Mouse (Mus musculus) forelimb bud, embryonic 11.5 days (tissue): ENCODE measurements at regions not wholly inside any gene's neighbourhood (a gene's known extent, or its start where the extent isn't known, plus 50 kb on each side); places are given as distances from the start of the nearest gene placed in this dataset.
A peak's percentile ranks its signal among the peaks of the same experiment; 100 is the strongest.
"Not testable (repeated sequence)": the region's sequence is repeated elsewhere in the genome, so short reads cannot be mapped to it uniquely, and the experiment has no call there.

Experiments used
- DNase-seq: peaks from one replicate; pipeline ENCODE4 v3.0.0-alpha.2; 2012; ENCODE audit warnings: low read depth, low spot score

DNA sequence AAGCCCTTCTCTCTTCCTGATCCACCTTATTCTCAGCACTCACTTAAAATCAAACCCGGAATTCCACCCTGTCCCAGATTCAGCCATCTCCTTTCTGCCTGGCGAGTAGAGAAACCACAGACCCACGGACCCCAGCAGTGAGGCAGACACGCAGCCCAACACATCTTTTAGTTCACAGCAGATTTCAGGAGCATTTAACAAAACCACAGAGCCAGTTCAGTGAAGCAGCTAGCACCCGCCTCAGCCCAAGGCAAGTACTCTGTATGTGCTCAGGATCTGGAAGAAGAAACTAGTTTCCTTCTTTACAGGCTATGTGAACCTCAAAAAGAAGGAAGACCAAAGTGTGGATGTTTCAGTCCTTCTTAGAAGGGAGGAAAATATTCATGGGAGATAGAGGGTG lies 560.6 kb downstream of the Nyap2 start:
- DNase-seq, result no peak

DNA sequence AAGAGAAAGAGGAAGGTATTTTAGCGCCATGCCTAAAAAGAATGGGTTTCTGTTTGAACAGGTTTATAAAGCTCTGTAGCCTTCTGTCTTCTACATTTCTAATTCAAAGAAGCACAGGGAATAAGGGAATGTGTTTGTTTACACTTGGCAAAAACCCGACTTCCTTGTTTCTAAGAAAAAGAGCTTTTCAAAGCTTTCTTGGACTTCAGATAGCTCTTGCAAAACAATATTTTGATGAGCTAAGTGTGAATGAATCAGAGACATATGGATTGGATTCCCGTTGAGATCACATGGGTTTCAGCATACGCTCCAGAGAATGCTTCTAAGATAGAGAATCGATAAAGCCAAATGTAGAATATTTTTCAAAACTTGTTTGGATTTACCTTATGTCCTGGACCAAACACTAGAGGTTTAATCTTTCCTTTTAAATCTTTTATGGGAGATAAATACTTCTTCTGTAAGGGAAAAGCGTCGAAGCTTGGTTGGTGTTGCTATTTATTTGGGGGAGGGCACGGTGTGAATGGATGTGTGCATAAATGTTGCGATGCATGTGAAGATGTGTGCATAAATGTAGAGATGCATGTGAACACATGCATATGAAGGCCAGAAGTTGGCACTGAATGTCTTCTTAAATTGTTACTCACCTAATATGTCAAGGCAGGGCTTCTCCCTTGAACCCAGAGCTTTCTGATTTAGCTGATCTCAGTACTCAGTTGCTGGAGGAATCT lies 576.4 kb downstream of the Nyap2 start:
- no peak for DNase-seq

DNA sequence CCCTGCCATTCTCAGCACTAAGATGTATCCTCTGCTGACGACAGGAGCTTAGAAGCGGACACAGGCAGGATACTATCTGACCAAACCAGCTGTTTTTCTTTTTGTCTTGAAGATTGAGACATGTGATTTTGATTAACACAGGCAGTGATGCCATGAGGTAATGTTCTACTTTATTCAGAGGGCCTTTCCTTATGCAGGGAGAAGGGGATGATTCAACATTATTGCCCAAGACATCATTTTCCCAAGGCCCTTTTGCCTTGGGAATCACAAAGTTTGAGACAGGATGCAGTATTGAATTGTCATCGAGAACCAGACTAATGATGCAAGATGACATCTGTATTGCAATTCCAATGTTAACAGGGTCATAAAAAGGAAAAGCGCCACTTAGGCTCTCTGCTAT lies 571.7 kb upstream of the Gm9747 start:
- DNase-seq, result no peak

DNA sequence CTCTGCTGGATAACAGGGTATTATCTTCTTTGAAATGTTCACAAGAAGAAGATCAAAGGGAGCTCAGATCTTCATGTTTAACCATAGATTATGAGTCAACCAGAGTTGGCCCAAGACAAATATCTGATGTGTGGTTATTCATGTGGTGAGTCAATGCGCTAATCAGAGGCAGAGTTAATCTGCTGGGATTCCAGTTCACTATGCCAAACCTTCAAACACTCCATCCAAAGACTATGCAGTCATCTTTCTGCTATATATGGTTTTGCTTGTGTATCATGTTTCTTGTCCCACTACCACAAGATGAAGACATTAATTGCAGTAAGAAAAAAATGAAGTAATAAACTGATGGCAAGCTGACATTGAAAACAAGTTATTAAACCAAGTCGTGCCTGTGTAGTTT lies 561.8 kb upstream of the Gm9747 start:
- no peak for DNase-seq

DNA sequence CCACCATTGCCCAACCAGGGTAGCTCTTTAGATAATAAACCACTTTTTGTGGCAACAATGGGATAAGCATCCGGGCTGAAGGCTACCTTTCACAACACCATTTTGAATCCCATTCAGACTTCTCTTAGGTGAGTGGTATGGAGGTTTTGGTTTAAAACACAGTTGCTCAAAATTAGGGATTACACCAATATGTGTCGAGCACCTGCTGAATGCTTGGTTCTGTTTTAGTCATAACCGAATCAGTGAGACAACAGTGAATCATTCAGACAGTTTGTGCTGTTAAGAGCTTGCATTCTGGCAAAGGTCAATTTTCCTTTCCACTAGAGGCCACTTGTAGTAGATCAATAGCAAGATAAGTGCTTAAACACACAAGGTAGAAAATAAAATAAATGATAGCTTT lies 561.2 kb upstream of the Gm9747 start:
- no peak for DNase-seq

DNA sequence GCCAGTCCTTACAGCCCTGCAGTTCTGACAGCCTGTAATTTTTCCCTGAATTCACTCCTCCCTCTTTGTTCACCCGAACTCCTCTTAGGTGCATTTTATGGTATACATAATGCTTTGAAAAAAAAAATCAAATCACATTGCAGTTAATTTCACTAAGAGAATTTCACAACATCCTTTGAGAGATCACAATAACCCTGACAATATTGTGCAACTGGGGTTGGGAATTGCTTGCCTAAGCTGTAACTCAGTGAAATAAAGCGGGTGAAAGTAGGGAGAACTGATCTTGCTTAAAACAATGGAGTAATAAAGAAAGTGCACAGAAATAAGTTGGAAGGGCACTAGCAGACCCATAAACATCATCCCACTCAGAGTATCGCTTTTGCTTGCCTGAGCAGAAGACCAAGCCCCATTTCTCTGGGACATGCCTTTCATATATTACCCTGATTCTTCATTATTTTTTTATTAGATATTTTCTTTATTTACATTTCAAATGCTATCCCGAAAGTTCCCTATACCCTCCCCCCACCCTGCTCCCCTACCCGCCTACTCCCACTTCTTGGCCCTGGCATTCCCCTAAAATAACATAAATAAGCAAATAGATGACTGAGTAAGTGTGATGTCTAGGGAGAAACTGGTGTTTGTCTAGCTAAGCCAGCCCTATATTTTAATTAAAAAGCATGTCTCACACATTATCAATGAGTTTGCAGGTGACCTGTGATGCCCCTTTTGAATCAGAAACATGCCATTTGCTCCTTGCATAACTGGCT lies 557.2 kb upstream of the Gm9747 start:
- DNase-seq, result no peak

DNA sequence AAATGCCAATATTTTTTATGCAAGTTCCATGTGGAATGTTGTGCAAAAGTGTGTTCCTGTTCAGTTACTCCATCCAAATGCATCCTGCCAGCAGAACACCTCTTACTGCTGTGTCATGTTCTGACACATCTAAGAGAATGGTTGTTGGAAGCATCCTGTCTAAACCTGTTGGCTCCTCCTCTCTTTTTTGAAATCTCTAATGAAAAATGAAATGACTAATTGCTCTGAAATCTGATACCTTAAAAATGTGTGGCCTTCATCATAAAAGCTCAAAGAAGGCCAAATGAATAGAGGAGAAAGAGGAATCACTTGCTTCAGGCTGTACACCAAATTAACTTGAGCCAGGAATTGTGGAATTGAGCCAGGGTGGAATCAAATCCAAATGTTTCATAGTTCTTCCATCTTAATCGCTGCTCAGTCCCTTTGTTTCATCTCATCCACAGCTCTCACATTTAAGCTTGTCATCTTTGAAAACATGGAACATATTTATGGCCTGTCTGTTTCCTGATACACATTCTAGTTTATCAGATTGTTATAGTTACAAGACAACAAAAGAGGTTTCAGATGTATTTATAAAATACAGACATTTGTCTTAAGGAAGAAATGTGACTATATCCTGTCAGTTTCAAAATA lies 555.0 kb upstream of the Gm9747 start:
- peak; percentile 1 for DNase-seq

DNA sequence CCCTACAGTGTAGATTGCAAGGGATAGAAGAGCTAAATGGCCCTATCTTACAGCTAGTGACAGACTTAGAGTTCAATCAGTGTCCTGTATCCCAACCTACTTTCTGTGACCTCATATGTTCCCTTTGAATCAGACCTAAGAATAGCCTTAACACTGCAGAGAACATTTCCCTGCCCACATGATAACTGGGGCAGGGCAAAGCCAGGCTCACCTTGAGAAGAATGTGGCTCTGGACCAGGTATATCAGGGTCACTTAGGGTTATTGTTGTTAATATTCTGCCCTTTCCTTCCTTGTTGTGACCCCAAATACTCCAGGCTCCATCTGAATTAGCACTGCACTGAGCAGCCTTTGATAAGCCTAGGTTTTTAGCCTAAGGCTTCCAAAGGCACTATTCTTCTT lies 536.8 kb upstream of the Gm9747 start:
- DNase-seq, result no peak

DNA sequence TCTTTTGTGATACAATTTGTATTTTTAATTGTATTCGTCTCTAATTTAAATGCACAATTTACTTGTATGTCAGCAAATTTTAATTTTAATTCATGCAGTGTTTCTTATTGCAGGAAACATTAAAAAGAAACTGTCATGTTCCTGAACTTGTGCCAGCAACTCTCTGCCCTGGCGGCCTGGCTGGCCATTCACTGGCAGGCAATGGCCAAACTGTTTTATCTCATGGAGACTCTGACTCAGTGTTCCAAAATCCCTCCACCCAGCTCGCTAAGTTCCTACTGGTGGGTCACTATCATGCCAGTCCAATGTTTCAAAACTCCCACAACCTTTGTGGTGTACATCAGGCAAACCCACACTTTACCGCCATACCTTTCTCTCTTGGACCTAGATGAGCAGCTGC lies 523.7 kb upstream of the Gm9747 start:
- DNase-seq, result no peak

DNA sequence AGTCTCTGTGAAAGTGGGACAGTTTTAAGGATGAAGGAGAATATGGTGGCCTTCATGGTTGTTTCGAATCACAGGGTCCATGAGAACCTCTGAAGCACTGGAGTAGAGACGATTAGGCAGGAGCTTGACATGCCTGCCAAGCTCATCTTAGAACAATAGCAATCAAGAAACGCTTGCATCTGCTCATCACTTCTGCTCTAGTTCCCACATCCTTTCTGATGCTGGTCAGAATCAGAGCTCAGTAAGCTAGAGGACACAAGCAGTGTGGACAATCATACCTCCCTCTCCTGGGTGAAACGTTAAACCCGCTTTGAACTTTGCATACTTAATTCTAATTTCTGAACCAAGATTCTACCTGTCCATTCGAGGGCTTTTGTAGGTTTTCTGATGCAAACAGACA lies 515.8 kb upstream of the Gm9747 start:
- no peak for DNase-seq

DNA sequence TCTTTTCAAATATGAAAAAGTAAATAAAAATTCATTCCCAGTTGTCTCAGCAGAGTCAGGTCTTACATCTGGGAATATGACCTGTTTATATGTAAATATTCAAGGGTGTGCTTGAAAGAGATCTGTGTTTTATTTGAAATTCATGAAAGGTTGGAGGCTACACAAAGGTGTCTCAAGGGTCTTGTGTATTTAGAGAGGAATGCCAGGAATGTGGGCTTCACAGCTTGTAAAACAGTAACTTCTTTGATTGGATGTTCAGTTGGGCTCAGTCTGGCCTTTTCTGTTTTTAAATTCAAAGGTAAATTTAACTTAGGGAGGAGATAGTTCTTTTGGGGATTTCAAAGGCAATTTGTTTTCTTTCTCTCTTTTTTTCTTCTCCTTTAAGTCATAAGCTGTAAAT lies 514.7 kb upstream of the Gm9747 start:
- peak; percentile 51 for DNase-seq

DNA sequence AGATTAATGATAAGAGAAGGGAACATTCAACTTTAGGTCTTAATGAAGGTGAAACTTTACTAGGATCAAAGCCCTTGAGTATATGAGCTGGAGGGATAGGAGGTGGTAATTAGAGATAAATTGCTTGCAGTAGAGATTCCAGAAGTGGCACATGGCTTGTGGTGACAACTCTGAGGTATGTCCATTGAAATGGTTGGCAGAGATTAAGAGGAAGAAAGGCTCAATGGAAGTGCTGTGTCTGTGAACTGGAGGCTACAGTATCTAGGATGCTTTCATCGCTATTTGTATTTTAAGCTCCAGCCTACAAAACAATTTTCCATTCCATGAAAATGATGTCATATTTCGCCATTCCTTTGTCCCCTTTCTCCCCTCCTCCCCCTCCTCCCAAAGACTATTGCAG lies 508.1 kb upstream of the Gm9747 start:
- DNase-seq, result no peak

DNA sequence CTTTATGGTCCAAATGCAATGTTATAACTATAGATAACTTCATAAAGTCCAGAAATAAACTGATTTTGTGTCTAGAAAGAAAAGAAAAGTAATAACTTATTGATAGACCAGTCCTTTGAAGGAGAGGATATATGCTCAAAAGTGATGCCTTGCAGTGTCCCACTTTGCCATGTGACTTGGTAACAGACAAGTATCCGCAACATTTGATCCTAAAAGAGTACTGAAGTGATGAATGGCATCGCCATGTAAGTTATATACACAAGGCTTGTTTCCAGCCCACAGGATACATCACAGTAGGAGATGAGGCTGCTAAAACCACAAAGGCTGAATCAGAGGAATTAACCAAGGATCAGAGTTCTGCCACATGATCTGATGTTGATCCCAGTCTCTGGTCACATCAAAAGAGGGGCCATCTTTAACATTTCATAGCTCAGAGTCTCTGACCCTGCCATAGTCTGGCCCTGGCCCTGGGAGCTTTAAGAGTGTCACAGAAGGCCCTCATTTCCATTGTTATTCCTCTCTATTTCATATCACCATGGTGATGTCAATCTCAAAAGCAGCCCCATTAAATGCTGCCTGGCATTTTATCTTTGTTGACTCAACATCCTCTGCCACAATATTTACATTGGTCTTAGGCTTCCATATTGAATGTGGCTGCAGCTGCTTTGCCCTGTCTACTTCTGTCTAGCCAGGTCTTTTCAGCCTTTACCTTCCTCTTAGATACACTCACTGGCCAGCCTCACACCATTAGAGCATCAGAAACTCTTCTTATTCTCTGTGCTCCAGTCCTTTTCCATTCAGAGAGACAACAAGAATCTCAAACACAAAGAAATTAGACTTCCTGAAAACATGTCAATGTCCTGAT lies 506.4 kb upstream of the Gm9747 start:
- no peak for DNase-seq

DNA sequence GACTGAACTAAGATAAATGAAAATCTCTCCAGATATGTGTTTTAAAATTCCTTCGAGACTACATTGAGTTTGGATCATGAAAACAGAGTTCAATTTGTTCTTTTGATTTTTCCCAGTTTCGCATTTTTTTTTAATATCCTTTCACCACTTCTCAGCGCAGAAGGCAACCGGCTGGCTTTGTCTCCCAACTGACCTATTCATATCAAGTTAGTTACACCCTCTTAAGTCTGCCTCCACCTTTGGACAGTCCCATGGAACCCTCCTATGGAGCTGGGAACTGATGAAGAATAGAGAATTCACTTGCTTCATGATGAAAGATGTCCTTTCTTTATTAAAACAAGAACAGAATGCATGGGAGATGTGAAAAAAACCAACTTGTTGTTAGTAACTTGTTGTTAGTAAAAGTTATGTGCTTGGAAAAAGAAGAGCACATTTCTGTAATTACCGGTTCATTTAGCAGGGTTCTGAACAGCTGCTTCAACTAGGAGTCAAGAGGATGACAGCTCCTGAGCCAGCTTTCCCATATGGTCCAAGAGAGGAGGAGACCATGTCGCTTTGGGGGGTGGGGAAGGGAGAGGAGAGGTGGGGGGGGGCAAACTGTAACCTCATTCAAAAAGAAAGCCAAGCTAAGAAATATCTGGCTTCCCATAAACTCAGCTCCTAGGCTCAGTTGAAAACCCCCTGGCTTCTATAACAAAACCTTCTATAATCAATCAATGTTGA lies 495.6 kb upstream of the Gm9747 start:
- DNase-seq, result no peak

DNA sequence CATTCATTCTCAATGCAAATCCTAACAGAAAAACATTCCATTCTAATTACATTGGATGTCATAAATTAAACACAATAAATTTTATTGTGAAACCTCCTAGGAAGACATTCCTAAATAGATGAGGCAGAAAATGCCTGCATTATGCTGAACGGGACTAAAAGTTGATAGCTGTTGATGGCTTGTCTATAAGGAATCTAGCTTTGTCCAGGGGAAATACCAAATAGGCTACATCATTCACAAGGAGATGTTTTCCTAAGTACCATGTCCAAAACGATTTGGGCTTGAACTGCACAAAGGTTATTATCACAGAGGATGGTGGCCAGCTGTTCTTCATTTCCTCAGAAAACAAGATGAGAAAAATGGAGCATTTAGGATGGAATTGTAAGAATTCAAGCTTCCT lies 494.5 kb upstream of the Gm9747 start:
- DNase-seq, result no peak

DNA sequence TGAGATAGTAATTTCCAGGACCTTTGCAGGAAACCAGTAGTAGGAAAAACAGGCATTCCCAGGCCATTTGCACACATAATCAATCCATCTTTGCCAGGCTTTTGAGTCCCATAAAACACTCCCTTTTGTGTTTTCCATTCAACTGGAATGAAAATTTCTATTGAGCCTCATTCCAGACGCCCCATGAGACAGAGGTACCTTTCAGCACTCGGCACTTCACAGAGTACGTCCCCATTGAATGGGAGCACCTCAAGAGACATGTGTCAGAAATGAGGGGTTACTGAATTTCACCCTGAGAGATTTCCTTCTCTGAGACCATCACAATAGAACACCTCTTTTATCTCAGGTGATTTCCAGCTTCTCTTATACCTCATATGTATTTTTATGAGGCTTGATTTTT lies 493.5 kb upstream of the Gm9747 start:
- DNase-seq, result no peak

DNA sequence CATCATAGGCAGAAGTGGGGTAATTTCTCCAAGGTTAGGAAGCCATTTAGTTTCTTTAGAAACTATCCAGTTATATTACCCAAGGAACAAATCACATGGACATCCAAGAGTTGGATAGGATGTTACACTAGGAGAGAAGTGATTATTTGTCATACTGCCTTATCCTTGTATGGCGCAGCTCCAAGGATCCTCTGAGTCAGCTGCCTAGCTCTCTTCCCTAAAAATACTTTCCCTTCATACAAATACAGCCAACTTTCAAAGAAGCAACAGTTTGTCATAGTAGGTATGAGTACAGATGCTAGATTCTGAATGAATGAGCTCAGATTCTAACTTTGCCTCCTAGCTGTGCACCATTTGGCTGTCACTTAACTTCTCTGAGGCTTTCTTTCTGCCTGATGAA lies 492.9 kb upstream of the Gm9747 start:
- DNase-seq, result no peak

DNA sequence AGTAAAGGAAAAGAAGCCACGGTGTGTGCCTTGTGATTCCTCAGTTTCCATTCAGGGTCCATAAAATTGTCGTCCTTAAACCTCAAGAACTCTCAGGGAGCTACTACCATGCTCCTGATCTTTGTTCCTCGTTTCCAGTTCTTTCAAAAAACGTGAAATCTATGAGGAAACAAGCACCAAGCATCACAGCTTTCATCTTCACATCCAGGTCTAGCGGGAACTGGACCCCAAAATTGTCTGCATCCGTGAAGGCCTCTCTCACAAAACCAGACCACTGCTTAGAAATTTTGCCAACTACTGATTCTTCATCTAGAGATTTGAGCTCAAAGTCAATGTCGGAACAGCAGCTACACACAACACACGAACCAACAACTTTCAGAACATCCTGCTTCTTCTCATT lies 491.0 kb upstream of the Gm9747 start:
- not testable (repeated sequence) for DNase-seq

DNA sequence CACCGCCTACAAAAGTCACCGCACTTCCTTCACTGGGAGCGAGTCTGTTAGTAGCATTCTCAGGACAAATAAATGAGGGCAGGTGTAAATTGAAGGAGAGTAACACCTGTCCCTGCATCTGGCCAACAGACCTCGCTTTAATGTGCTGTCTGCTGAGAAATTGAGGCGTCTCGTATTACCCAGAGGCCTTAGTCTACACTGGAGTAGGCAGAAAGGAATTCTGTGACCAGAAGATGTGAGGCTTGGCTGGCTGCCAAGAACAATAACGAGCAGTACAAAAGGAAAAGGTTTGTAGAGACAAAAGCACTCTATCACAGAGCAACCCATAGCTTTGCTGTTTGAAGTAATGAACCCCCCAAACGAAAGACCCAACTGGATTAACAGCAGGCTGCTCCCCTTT lies 488.4 kb upstream of the Gm9747 start:
- DNase-seq, result peak; percentile 97

DNA sequence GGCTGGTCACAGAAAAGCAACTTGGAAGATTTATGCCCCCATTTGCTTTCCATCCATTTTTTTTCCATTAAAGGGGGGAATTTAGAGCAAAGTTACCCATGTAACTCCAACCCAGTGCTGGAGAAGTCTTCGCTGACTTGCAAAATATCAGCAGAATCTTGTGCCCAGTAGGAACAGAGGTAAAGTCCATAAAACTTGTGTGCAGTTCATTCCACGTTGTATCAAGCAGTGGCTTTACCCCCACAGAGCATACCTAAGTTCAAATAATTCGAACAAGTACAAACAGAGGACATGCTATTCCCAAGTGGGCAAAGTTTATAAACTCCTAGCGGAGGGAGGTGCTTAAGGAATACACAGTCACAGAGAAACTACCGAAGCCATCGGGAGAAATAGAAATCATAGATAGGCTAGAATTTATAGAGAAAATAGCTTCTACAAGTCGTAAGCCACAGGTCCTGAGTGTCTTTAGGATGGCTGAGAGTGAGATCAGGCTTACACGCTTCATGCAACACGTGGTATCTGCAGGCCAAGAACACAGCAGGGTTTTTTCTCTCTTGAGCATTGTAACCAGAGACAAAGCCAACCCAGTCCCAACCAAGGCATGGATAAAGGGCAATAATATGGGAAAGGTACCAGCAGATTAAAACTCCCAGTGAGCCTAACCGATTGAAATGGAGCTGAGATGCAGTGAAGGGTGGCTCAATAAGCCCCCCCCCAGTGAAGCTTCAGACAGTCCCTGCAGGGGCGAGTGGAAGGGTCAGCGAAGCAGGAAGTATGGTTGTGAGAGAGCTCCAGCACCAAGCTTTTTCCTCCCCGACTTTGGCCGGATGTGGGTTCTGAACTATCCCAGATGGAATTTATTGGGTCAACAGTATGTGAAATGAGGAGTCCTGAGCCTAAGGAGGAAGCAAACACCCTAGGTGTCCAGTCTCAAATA lies 487.6 kb upstream of the Gm9747 start:
- DNase-seq, result no peak
